Mouse (Mus musculus) forebrain, embryonic 16.5 days (tissue): ENCODE results near the gene Suz12. TPM values are rescaled to one million over a fixed set of nuclear protein-coding genes. Genes with fewer than 3 reads are reported as not detected.
"Not testable (repeated sequence)": the region's sequence is repeated elsewhere in the genome, so short reads cannot be mapped to it uniquely, and the experiment has no call there.

Experiments used
- ATAC-seq: fragments of 200-750 bp; cut with Nextera tagmentation; 2 replicates; pipeline ENCODE4 v1.8.0; 2017; ENCODE audit warnings: mild to moderate bottlenecking, moderate library complexity
- H3K27ac ChIP-seq: fragments of 300-500 bp; sonication (generic); 2 replicates; pipeline ENCODE4 v1.5.1; 2014; ENCODE audit warnings: low read length, control low read depth
- H3K27me3 ChIP-seq: fragments of 300-500 bp; sonication (generic); replicated peaks from 2 replicates; pipeline ENCODE4 v1.6.1; 2014; ENCODE audit warnings: low read length; ENCODE audit not compliant: control insufficient read depth, insufficient read depth
- H3K36me3 ChIP-seq: fragments of 300-500 bp; sonication (generic); 2 replicates; pipeline ENCODE4 v1.6.1; 2014; ENCODE audit not compliant: control insufficient read depth, insufficient read depth
- H3K4me1 ChIP-seq: fragments of 300-500 bp; sonication (generic); replicated peaks from 2 replicates; pipeline ENCODE4 v1.6.1; 2014; ENCODE audit warnings: low read length; ENCODE audit not compliant: control insufficient read depth, insufficient read depth
- H3K4me2 ChIP-seq: fragments of 300-500 bp; sonication (generic); 2 replicates; pipeline ENCODE4 v1.6.1; 2014; ENCODE audit warnings: mild to moderate bottlenecking, low read length, control low read depth
- H3K4me3 ChIP-seq: fragments of 300-500 bp; sonication (generic); replicated peaks from 2 replicates; pipeline ENCODE4 v1.5.1; 2014; ENCODE audit warnings: mild to moderate bottlenecking, low read length, control low read depth
- H3K9ac ChIP-seq: fragments of 300-500 bp; sonication (generic); replicated peaks from 2 replicates; pipeline ENCODE4 v1.6.1; 2014; ENCODE audit warnings: low read depth, low read length, control low read depth
- H3K9me3 ChIP-seq: fragments of 300-500 bp; sonication (generic); 2 replicates; pipeline ENCODE4 v1.6.1; 2016; ENCODE audit warnings: low read length; ENCODE audit not compliant: control insufficient read depth
- WGBS: fragments of 180-500 bp; shearing (Covaris S2); extraction: QIAGEN DNeasy Blood & Tissue Kit; methylation state at CpG from one replicate; pipeline ENCODE4 v1.1.7; 2014; 5-methylcytosine and 5-hydroxymethylcytosine counted together
- polyA plus RNA-seq: library from polyadenylated mRNA; unstranded; fragments of >200 nt; fragmentation: Nextera tagmentation; extraction: Ambion mirVana; gene quantifications from 2 replicates; pipeline ENCODE4 v1.2.1, GENCODE M21; 2015

Gene Suz12
- polyA plus RNA-seq, 1 experiment from 2014 or later = 19.2 TPM

GRCm38 (mm10) chr11:79965896-79966295 is 27.0 kb upstream of the Suz12 start:
- Histone ChIP-seq H3K27ac (no peak overlapping the region), H3K4me2 (no peak overlapping the region), H3K4me3 (no peak overlapping the region), H3K9ac (no peak overlapping the region), H3K4me1 (peaks cover 10% of the 10 kb centered on the region), H3K36me3 (no peaks in the 10 kb centered on the region), H3K27me3 (0 out of 2 replicates have a peak, but pooled peaks cover 2% of the 10 kb centered on the region), H3K9me3 (no peaks in the 10 kb centered on the region)
- ATAC-seq = no peak
- 14% methylated on average over 8 of the region's 8 CpGs for WGBS

GRCm38 (mm10) chr11:79967752-79968151 is 25.2 kb upstream of the Suz12 start:
- H3K27ac ChIP-seq = no peak overlapping the region
- no peaks in the 10 kb centered on the region for H3K36me3 ChIP-seq
- ATAC-seq = no peak
- no peaks in the 10 kb centered on the region for H3K9me3 ChIP-seq
- H3K4me1 ChIP-seq = peaks cover 5% of the 10 kb centered on the region
- 83% methylated on average over 10 of the region's 10 CpGs for WGBS
- H3K4me3 ChIP-seq = no peak overlapping the region
- H3K9ac ChIP-seq = no peak overlapping the region
- H3K4me2 ChIP-seq = no peak overlapping the region
- 0 out of 2 replicates have a peak, but pooled peaks cover 2% of the 10 kb centered on the region for H3K27me3 ChIP-seq

GRCm38 (mm10) chr11:79973133-79973532 is 19.8 kb upstream of the Suz12 start:
- Histone ChIP-seq H3K4me1 (peaks cover 7% of the 10 kb centered on the region; the same call in 1 of the 2 replicates), H3K9ac (no peak overlapping the region; the same call in 1 of the 2 replicates), H3K4me2 (peak overlapping the region; percentile 79), H3K36me3 (no peaks in the 10 kb centered on the region), H3K27me3 (no peaks in the 10 kb centered on the region), H3K4me3 (peak overlapping the region; percentile 69), H3K9me3 (no peaks in the 10 kb centered on the region), H3K27ac (no peak overlapping the region)
- no peak for ATAC-seq
- 7% methylated on average over 8 of the region's 8 CpGs for WGBS

- H3K4me2 ChIP-seq = peak overlapping the region; percentile 79
- peak overlapping the region; percentile 80 for H3K9ac ChIP-seq
- H3K4me1 ChIP-seq = peaks cover 7% of the 10 kb centered on the region; the same call in 1 of the 2 replicates
- peak; percentile 54; the same call in 1 of the 2 replicates for ATAC-seq
- peak overlapping the region; percentile 25 for H3K27ac ChIP-seq
- under 1% methylated on average over 41 of the region's 41 CpGs for WGBS
- H3K9me3 ChIP-seq = no peaks in the 10 kb centered on the region
- no peaks in the 10 kb centered on the region for H3K36me3 ChIP-seq
- peak overlapping the region; percentile 69 for H3K4me3 ChIP-seq
- H3K27me3 ChIP-seq = no peaks in the 10 kb centered on the region
These were observed 19.1 kb upstream of the Suz12 start for GRCm38 (mm10) chr11:79973626-79974476.

- H3K9ac ChIP-seq = no peak overlapping the region
- H3K27ac ChIP-seq = no peak overlapping the region
- no peaks in the 10 kb centered on the region for H3K9me3 ChIP-seq
- H3K27me3 ChIP-seq = no peaks in the 10 kb centered on the region
- ATAC-seq = no peak
- H3K4me3 ChIP-seq = no peak overlapping the region
- H3K4me1 ChIP-seq = peaks cover 7% of the 10 kb centered on the region; the same call in 1 of the 2 replicates
- no peaks in the 10 kb centered on the region for H3K36me3 ChIP-seq
- WGBS = 25% methylated on average over 2 of the region's 2 CpGs
- no peak overlapping the region for H3K4me2 ChIP-seq
These were observed 17.5 kb upstream of the Suz12 start for GRCm38 (mm10) chr11:79975377-79975776.

- no peaks in the 10 kb centered on the region for H3K9me3 ChIP-seq
- no peak overlapping the region for H3K4me2 ChIP-seq
- no peak for ATAC-seq
- WGBS = 98% methylated on average over 1 of the region's 1 CpGs
- H3K27ac ChIP-seq = no peak overlapping the region
- H3K9ac ChIP-seq = no peak overlapping the region
- H3K36me3 ChIP-seq = no peaks in the 10 kb centered on the region
- H3K27me3 ChIP-seq = no peaks in the 10 kb centered on the region
- peaks cover 7% of the 10 kb centered on the region; the same call in 1 of the 2 replicates for H3K4me1 ChIP-seq
- H3K4me3 ChIP-seq = no peak overlapping the region
These were observed 16.7 kb upstream of the Suz12 start for GRCm38 (mm10) chr11:79976222-79976621.

- 70% methylated on average over 6 of the region's 6 CpGs for WGBS
- ATAC-seq, H3K4me1 ChIP-seq: not testable (repeated sequence)
These were observed 16.3 kb upstream of the Suz12 start for GRCm38 (mm10) chr11:79976645-79977044.

GRCm38 (mm10) chr11:79977061-79977460 is 15.8 kb upstream of the Suz12 start:
- not testable (repeated sequence) for H3K36me3 ChIP-seq, H3K9me3 ChIP-seq, ATAC-seq, H3K4me3 ChIP-seq, H3K9ac ChIP-seq, H3K27me3 ChIP-seq, H3K4me2 ChIP-seq, H3K4me1 ChIP-seq, H3K27ac ChIP-seq
- WGBS = 94% methylated on average over 14 of the region's 14 CpGs

More at GRCm38 (mm10) chr11:79976645-79977044, 16.3 kb upstream of the Suz12 start:
- not testable (repeated sequence) for H3K4me3 ChIP-seq, H3K9ac ChIP-seq, H3K4me2 ChIP-seq, H3K27me3 ChIP-seq, H3K36me3 ChIP-seq, H3K27ac ChIP-seq, H3K9me3 ChIP-seq

- not testable (repeated sequence) for H3K9me3 ChIP-seq, H3K27me3 ChIP-seq, H3K9ac ChIP-seq, H3K27ac ChIP-seq, H3K4me2 ChIP-seq, H3K36me3 ChIP-seq, H3K4me1 ChIP-seq, ATAC-seq, H3K4me3 ChIP-seq
- WGBS = 97% methylated on average over 3 of the region's 4 CpGs
These were observed 15.2 kb upstream of the Suz12 start for GRCm38 (mm10) chr11:79977747-79978146.
